In the genomic region with DNA sequence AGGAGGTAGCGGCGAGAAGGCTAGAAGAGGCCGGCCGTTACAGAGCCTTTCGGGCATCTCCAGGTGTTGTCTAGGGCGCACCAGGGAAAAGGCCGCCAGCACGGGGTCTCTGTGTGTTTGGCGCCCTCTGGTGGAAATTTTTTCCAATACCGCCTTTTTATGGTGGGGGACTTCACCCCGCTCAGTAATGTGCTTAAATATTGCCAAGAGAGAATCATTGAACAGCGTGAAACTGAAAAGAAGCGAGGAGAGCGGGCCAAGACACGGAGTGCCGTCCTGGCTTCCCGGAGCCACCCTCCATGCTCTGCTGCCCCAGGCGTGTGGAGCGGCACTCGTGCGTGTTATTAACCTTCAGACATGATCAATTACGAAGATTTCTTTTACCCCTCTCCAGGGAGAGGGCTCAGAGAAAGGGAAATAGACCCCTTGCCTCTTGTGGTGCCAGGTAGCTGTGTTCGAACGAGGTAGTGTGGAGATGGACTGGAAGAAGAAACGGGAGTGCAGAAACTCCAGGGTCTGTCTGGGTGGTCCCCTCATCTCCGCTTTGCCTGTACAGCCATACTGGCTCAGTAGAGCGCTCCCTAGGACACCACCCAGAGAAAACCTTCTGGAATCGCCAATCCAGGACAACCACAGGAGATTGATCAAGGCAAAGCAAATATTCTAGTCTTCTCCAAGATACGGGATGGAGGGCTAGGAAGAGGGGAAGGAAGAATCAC, we compare ENCODE assay signal across 8 mouse cellular contexts. TPM values are rescaled to one million over a fixed set of nuclear protein-coding genes. Genes with fewer than 3 reads are reported as not detected.
DNase-seq lines count a peak whose midpoint lies in the region; ATAC-seq and TF ChIP-seq lines count a peak whose summit lies in the region.

No protein-coding gene starts in this region.

- peak; percentile 41 for DNase-seq in cerebellum, adult 9-10 months
- DNase-seq in layer of hippocampus, postnatal 10 days (ENCODE audit: low spot score in 2 of 2): peak; percentile 82 to 85
- DNase-seq in splenic B cell, adult 2 months (ENCODE audit: low read depth, low spot score): peak; percentile 72

- no peak overlapping the region for H3K9ac ChIP-seq in heart, embryonic 15.5 days

- no peak for TF ChIP-seq POLR2A in cortical plate, adult 2 months (IDR thresholded peaks at IDR 0.05; ENCODE audit: extremely low read depth, insufficient read depth, low read length)

- peak overlapping the region; percentile 45 for H3K27ac ChIP-seq in cortical plate, adult 2 months (ENCODE audit: insufficient read depth, low read length)
- H3K27ac ChIP-seq in heart, embryonic 15.5 days: no peak overlapping the region

- H3K36me3 ChIP-seq in E14TG2a.4 (ENCODE audit: insufficient read depth, low read length): 0 out of 2 replicates have a peak, but pooled peaks cover 8% of the 10 kb centered on the region
- no peaks in the 10 kb centered on the region for H3K36me3 ChIP-seq in heart, embryonic 15.5 days
- H3K36me3 ChIP-seq in splenic B cell, adult 2 months (ENCODE audit: control insufficient read depth, insufficient read depth, low read length, poor library complexity, severe bottlenecking): no peaks in the 10 kb centered on the region

- peak overlapping the region; percentile 82 for H3K4me3 ChIP-seq in E14TG2a.4 (replicated peaks; ENCODE audit: low read length)
- H3K4me3 ChIP-seq in cortical plate, adult 2 months (ENCODE audit: insufficient read depth, low read length): peak overlapping the region; percentile 45
- peak overlapping the region; percentile 34 for H3K4me3 ChIP-seq in heart, embryonic 15.5 days

- no peaks in the 10 kb centered on the region for H3K9me3 ChIP-seq in E14TG2a.4 (ENCODE audit: low read length)
- H3K9me3 ChIP-seq in heart, embryonic 15.5 days (replicated peaks): no peaks in the 10 kb centered on the region

- peak; percentile 55 for TF ChIP-seq CTCF in E14TG2a.4 (conservative IDR thresholded peaks at IDR 0.05; ENCODE audit: low read length)
- TF ChIP-seq CTCF in cortical plate, adult 2 months (IDR thresholded peaks at IDR 0.05; ENCODE audit: extremely low read depth, insufficient read depth, low read length): peak; percentile 40

- H3K4me1 ChIP-seq in E14TG2a.4 (replicated peaks; ENCODE audit: low read depth, low read length): peaks cover 86% of the 10 kb centered on the region
- H3K4me1 ChIP-seq in cortical plate, adult 2 months (ENCODE audit: control insufficient read depth, insufficient read depth, low read length): no peaks in the 10 kb centered on the region
- peaks cover 43% of the 10 kb centered on the region for H3K4me1 ChIP-seq in heart, embryonic 15.5 days (replicated peaks)

- 2% methylated on average over 29 of the region's 29 CpGs for WGBS in heart, embryonic 15.5 days

- 0 out of 2 replicates have a peak overlapping the region, but pooled peaks have one; percentile 59 for H3K4me2 ChIP-seq in heart, embryonic 15.5 days

- no peak for ATAC-seq in cerebellum, adult (ENCODE audit: insufficient number of reproducible peaks, low FRiP score, low TSS enrichment)
- no peak for ATAC-seq in heart, embryonic 15.5 days (replicated peaks; ENCODE audit: insufficient number of reproducible peaks, insufficient read depth, low FRiP score, low read depth)
- ATAC-seq in megakaryocyte progenitor cell, adult 5-6 weeks (replicated peaks; ENCODE audit: poor library complexity): peak; percentile 29; the same call in 1 of the 2 replicates

- H3K27me3 ChIP-seq in E14TG2a.4 (ENCODE audit: insufficient read depth, low read length): peaks cover 61% of the 10 kb centered on the region
- H3K27me3 ChIP-seq in heart, embryonic 15.5 days: peaks cover 90% of the 10 kb centered on the region
- peaks cover 3% of the 10 kb centered on the region; the same call in 1 of the 2 replicates for H3K27me3 ChIP-seq in splenic B cell, adult 2 months (ENCODE audit: control insufficient read depth, insufficient read depth, low read length, poor library complexity, severe bottlenecking)

RNA-seq across cellular contexts. Expression of gene Gad1, which starts 8.4 kb away (rescaled TPM):
- 310 and 343 TPM in 2 replicates for polyA plus RNA-seq in cortical plate, adult 2 months (2012; rRNA removed)
- polyA plus RNA-seq in heart, embryonic 15.5 days (2015; fragmentation: Nextera tagmentation; extraction: Ambion mirVana): 0.20 and 0.32 TPM in 2 replicates
- 100 to 1,000 TPM; 188 to 209 TPM for total RNA-seq in layer of hippocampus, postnatal 10 days (2021)
- not detected in 2 replicates for total RNA-seq in megakaryocyte progenitor cell, adult 5-6 weeks (2015)
- total RNA-seq in megakaryocyte progenitor cell, adult 5-6 weeks (2017): not detected in 2 replicates

RNA-seq across cellular contexts. Expression of gene Erich2, which starts 52.6 kb away (rescaled TPM):
- polyA plus RNA-seq in cortical plate, adult 2 months (2012; rRNA removed): 0.44 and 1.3 TPM in 2 replicates
- 0.66 and 1.3 TPM in 2 replicates for polyA plus RNA-seq in heart, embryonic 15.5 days (2015; fragmentation: Nextera tagmentation; extraction: Ambion mirVana)
- total RNA-seq in layer of hippocampus, postnatal 10 days (2021): 1 to 10 TPM; 1.1 to 2.0 TPM
- total RNA-seq in megakaryocyte progenitor cell, adult 5-6 weeks (2015): not detected in 2 replicates
- total RNA-seq in megakaryocyte progenitor cell, adult 5-6 weeks (2017): not detected in 2 replicates

Comparison
In these comparisons a context has a peak if more than half of its experiments do, and no peak if none do; other contexts are left out.
1. RNA of gene Gad1, which starts 8.4 kb away (total RNA-seq): 188 to 209 TPM in layer of hippocampus, postnatal 10 days; not detected in megakaryocyte progenitor cell, adult 5-6 weeks; every median in the first group is over 100 times any median in the second.
2. Peak in every context shown above with its lines, with median percentiles within 50 percentile points of each other: DNase-seq and H3K4me3 ChIP-seq.